Comparison of ENCODE assay signal across 12 mouse cellular contexts in the genomic region with DNA sequence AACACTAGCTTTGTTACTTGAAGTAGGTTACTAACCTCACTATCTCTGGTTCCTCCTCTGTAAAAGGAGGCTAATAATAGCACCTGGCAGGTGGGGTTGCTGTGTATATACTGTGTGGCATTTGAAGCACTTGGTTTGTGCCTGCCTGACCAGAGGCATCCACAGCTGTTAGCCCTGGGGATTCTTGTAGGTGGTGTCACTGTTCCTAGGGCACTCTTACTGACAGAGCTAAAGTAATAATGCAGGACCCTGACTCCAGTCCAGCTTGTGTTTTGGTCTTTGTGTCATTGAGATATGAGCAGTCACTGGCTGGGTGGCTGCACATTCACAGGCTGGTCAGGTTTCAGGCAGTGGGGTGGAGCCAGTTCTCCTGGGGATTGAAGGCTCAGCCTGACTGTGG. TPM values are rescaled to one million over a fixed set of nuclear protein-coding genes. Genes with fewer than 3 reads are reported as not detected.
DNase-seq lines count a peak whose midpoint lies in the region; ATAC-seq and TF ChIP-seq lines count a peak whose summit lies in the region.
"Had no signal": no experiment of that assay in that cellular context is flagged by ENCODE, and none has a peak within 500 bp of the region (broad histone marks: within the 10 kb centered on the region; RNA-seq: fewer than 3 reads in every experiment).

No protein-coding gene starts in this region.

- no peak overlapping the region for H3K27ac ChIP-seq in hindbrain, postnatal 0 days
- H3K27ac ChIP-seq in hindbrain, embryonic 11.5 days (ENCODE audit: low read depth, low read length), result no peak overlapping the region
- H3K27ac ChIP-seq in heart, embryonic 15.5 days, result peak overlapping the region; percentile 92
- H3K27ac ChIP-seq: hindbrain, embryonic 13.5 days; midbrain, embryonic 15.5 days had no signal

- ATAC-seq in hindbrain, postnatal 0 days, result no peak
- no peak for ATAC-seq in hindbrain, embryonic 11.5 days (ENCODE audit: low FRiP score)
- no peak; the same call in 1 of the 2 replicates for ATAC-seq in heart, embryonic 15.5 days (replicated peaks; ENCODE audit: insufficient number of reproducible peaks, insufficient read depth, low FRiP score, low read depth)
- ATAC-seq: midbrain, embryonic 15.5 days had no signal

- H3K4me2 ChIP-seq in hindbrain, postnatal 0 days (ENCODE audit: low read depth, low read length), result no peak overlapping the region
- no peak overlapping the region for H3K4me2 ChIP-seq in hindbrain, embryonic 11.5 days (replicated peaks; ENCODE audit: low read depth, low read length)
- H3K4me2 ChIP-seq in heart, embryonic 15.5 days, result peak overlapping the region; percentile 18
- H3K4me2 ChIP-seq: hindbrain, embryonic 13.5 days; midbrain, embryonic 15.5 days had no signal

- H3K4me3 ChIP-seq in hindbrain, postnatal 0 days (ENCODE audit: low read length), result no peak overlapping the region
- H3K4me3 ChIP-seq in hindbrain, embryonic 11.5 days (ENCODE audit: low read depth, low read length), result no peak overlapping the region
- no peak overlapping the region for H3K4me3 ChIP-seq in heart, embryonic 15.5 days
- H3K4me3 ChIP-seq: hindbrain, embryonic 13.5 days; midbrain, embryonic 15.5 days had no signal

- no peaks in the 10 kb centered on the region for H3K9me3 ChIP-seq in hindbrain, postnatal 0 days (ENCODE audit: low read length)
- no peaks in the 10 kb centered on the region for H3K9me3 ChIP-seq in hindbrain, embryonic 11.5 days (ENCODE audit: control insufficient read depth, low read length)
- no peaks in the 10 kb centered on the region for H3K9me3 ChIP-seq in heart, embryonic 15.5 days (replicated peaks)
- H3K9me3 ChIP-seq: hindbrain, embryonic 13.5 days; midbrain, embryonic 15.5 days had no signal

- H3K27me3 ChIP-seq in hindbrain, postnatal 0 days (ENCODE audit: insufficient read depth, low read length), result no peaks in the 10 kb centered on the region
- no peaks in the 10 kb centered on the region for H3K27me3 ChIP-seq in hindbrain, embryonic 11.5 days (ENCODE audit: control insufficient read depth, insufficient read depth, low read length)
- no peaks in the 10 kb centered on the region for H3K27me3 ChIP-seq in heart, embryonic 15.5 days
- H3K27me3 ChIP-seq: hindbrain, embryonic 13.5 days; midbrain, embryonic 15.5 days had no signal

- H3K4me1 ChIP-seq in hindbrain, postnatal 0 days (ENCODE audit: insufficient read depth, low read length), result no peaks in the 10 kb centered on the region
- no peaks in the 10 kb centered on the region for H3K4me1 ChIP-seq in hindbrain, embryonic 11.5 days (replicated peaks; ENCODE audit: control insufficient read depth, insufficient read depth, low read length)
- H3K4me1 ChIP-seq in heart, embryonic 15.5 days (replicated peaks), result peaks cover 50% of the 10 kb centered on the region

- TF ChIP-seq CTCF in hindbrain, postnatal 0 days (IDR thresholded peaks at IDR 0.05; ENCODE audit: low read depth), result no peak

- H3K36me3 ChIP-seq in hindbrain, postnatal 0 days (ENCODE audit: insufficient read depth, low read length), result no peaks in the 10 kb centered on the region
- no peaks in the 10 kb centered on the region for H3K36me3 ChIP-seq in hindbrain, embryonic 11.5 days (ENCODE audit: control insufficient read depth, insufficient read depth, low read length)
- H3K36me3 ChIP-seq in heart, embryonic 15.5 days, result no peaks in the 10 kb centered on the region
- H3K36me3 ChIP-seq: midbrain, embryonic 15.5 days had no signal

- no peak for DNase-seq in hindbrain, postnatal 0 days (ENCODE audit: low spot score)
- no peak for DNase-seq in hindbrain, embryonic 11.5 days (ENCODE audit: low spot score)
- peak; percentile 21 for DNase-seq in ZHBTc4 (ENCODE audit: low read depth, low spot score)
- peak; percentile 57 for DNase-seq in lung, postnatal 36 days
- no peak for DNase-seq in spleen, postnatal 10 days (ENCODE audit: low spot score in 2 of 2)
- no peak for DNase-seq in spleen, adult 18-20 months
- no peak for DNase-seq in adrenal gland, postnatal 10 days
- DNase-seq: cerebellum, adult 2 months; thymus, postnatal 14 days had no signal

- H3K9ac ChIP-seq in hindbrain, postnatal 0 days (replicated peaks; ENCODE audit: low read length), result 0 out of 2 replicates have a peak overlapping the region, but pooled peaks have one; percentile 10
- no peak overlapping the region for H3K9ac ChIP-seq in hindbrain, embryonic 11.5 days (ENCODE audit: low read depth, low read length)
- H3K9ac ChIP-seq in heart, embryonic 15.5 days, result no peak overlapping the region
- H3K9ac ChIP-seq: hindbrain, embryonic 13.5 days; midbrain, embryonic 15.5 days had no signal

RNA-seq across cellular contexts. Expression of a gene that starts 5.0 kb away (rescaled TPM):
- total RNA-seq in hindbrain, postnatal 0 days (2014; rRNA removed), result 45.9 and 55.0 TPM in 2 replicates
- 48.2 and 49.2 TPM in 2 replicates for polyA plus RNA-seq in hindbrain, postnatal 0 days (2015; fragmentation: Nextera tagmentation; extraction: Ambion mirVana)
- 25.0 and 25.2 TPM in 2 replicates for polyA plus RNA-seq in hindbrain, embryonic 11.5 days (2014; fragmentation: Nextera tagmentation; extraction: Ambion mirVana)
- polyA plus RNA-seq in heart, embryonic 15.5 days (2015; fragmentation: Nextera tagmentation; extraction: Ambion mirVana), result 41.3 and 46.9 TPM in 2 replicates
- total RNA-seq in adrenal gland, postnatal 10 days (2021), result 10 to 100 TPM; 28.3 to 31.5 TPM

RNA-seq across cellular contexts. Expression of a gene that starts 45.3 kb away (rescaled TPM):
- total RNA-seq in hindbrain, postnatal 0 days (2014; rRNA removed), result 29.7 and 66.9 TPM in 2 replicates
- polyA plus RNA-seq in hindbrain, postnatal 0 days (2015; fragmentation: Nextera tagmentation; extraction: Ambion mirVana), result 24.7 and 30.0 TPM in 2 replicates
- 42.7 and 56.1 TPM in 2 replicates for polyA plus RNA-seq in hindbrain, embryonic 11.5 days (2014; fragmentation: Nextera tagmentation; extraction: Ambion mirVana)
- 18.2 and 18.3 TPM in 2 replicates for polyA plus RNA-seq in heart, embryonic 15.5 days (2015; fragmentation: Nextera tagmentation; extraction: Ambion mirVana)
- 10 to 100 TPM; 22.9 to 27.3 TPM for total RNA-seq in adrenal gland, postnatal 10 days (2021)

RNA-seq across cellular contexts. Expression of a gene that starts 54.9 kb away (rescaled TPM):
- 12.1 and 14.6 TPM in 2 replicates for total RNA-seq in hindbrain, postnatal 0 days (2014; rRNA removed)
- polyA plus RNA-seq in hindbrain, postnatal 0 days (2015; fragmentation: Nextera tagmentation; extraction: Ambion mirVana), result 16.2 and 21.3 TPM in 2 replicates
- 9.2 and 15.1 TPM in 2 replicates for polyA plus RNA-seq in hindbrain, embryonic 11.5 days (2014; fragmentation: Nextera tagmentation; extraction: Ambion mirVana)
- 16.3 and 23.6 TPM in 2 replicates for polyA plus RNA-seq in heart, embryonic 15.5 days (2015; fragmentation: Nextera tagmentation; extraction: Ambion mirVana)
- 10 to 100 TPM; 27.3 to 35.5 TPM for total RNA-seq in adrenal gland, postnatal 10 days (2021)

Comparison
In these comparisons a context has a peak if more than half of its experiments do, and no peak if none do; other contexts are left out.
1. DNase-seq: peak in ZHBTc4 (single experiment) and lung, postnatal 36 days (single experiment); none in hindbrain, postnatal 0 days (single experiment), hindbrain, embryonic 11.5 days (single experiment), spleen, postnatal 10 days (0 of 2), spleen, adult 18-20 months (0 of 2) and adrenal gland, postnatal 10 days (single experiment).